Mouse (Mus musculus) stomach, postnatal 0 days (tissue): ENCODE data around the gene Dctn2.
"Not testable (repeated sequence)": the region's sequence is repeated elsewhere in the genome, so short reads cannot be mapped to it uniquely, and the experiment has no call there.

ENCODE experiments used
- CTCF ChIP-seq: IDR thresholded peaks from 2 replicates; pipeline ENCODE4 v1.5.1; 2016; ENCODE audit warnings: antibody characterized with exemption, low read depth, mild to moderate bottlenecking, moderate library complexity
- EP300 ChIP-seq: optimal IDR thresholded peaks from 2 replicates; pipeline ENCODE3; 2016; ENCODE audit warnings: antibody characterized with exemption

DNA sequence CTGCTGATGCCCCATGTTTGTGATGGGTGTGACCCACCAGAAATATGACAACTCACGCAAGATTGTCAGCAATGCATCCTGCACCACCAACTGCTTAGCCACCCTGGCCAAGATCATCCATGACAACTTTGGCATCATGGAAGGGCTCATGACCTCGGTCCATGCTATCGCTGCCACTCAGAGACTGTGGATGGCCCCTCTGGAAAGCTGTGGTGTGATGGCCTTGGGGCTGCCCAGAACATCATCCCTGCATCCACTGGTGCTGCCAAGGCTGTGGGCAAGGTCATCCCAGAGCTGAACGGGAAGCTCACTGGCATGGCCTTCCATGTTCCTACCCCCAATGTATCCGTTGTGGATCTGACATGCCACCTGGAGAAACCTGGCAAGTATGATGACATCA lies 47.3 kb downstream of the Dctn2 start:
- TF ChIP-seq CTCF, EP300: not testable (repeated sequence)
